Mouse (Mus musculus): Measurements from ENCODE around the gene Olfr110. TPM values are rescaled to one million over a fixed set of nuclear protein-coding genes. Genes with fewer than 3 reads are reported as not detected.

Gene Olfr110
- polyA plus RNA-seq, 1 experiment from 2014 or later: not detected

Other genes starting within 250 kb of the Olfr110 start
- gene Olfr98, start 228.7 kb upstream of the Olfr110 start, polyA plus RNA-seq (2015; fragmentation: Nextera tagmentation; extraction: Ambion mirVana): not detected in 2 replicates
- gene H2-M3, start 222.2 kb upstream of the Olfr110 start, polyA plus RNA-seq (2015; fragmentation: Nextera tagmentation; extraction: Ambion mirVana): 1.1 and 1.2 TPM in 2 replicates
- not detected in 2 replicates for gene Olfr99, start 209.0 kb upstream of the Olfr110 start, polyA plus RNA-seq (2015; fragmentation: Nextera tagmentation; extraction: Ambion mirVana)
- gene Olfr101, start 188.2 kb upstream of the Olfr110 start, polyA plus RNA-seq (2015; fragmentation: Nextera tagmentation; extraction: Ambion mirVana): not detected in 2 replicates
- not detected in 2 replicates for gene Olfr102, start 175.4 kb upstream of the Olfr110 start, polyA plus RNA-seq (2015; fragmentation: Nextera tagmentation; extraction: Ambion mirVana)
- not detected in 2 replicates for gene Olfr103, start 152.8 kb upstream of the Olfr110 start, polyA plus RNA-seq (2015; fragmentation: Nextera tagmentation; extraction: Ambion mirVana)
- gene Olfr104-ps, start 132.9 kb upstream of the Olfr110 start, polyA plus RNA-seq (2015; fragmentation: Nextera tagmentation; extraction: Ambion mirVana): not detected in 2 replicates
- not detected in 2 replicates for gene Olfr105-ps, start 113.4 kb upstream of the Olfr110 start, polyA plus RNA-seq (2015; fragmentation: Nextera tagmentation; extraction: Ambion mirVana)
- gene Olfr106-ps, start 102.1 kb upstream of the Olfr110 start, polyA plus RNA-seq (2015; fragmentation: Nextera tagmentation; extraction: Ambion mirVana): not detected in 2 replicates
- not detected in 2 replicates for gene Olfr107, start 93.2 kb upstream of the Olfr110 start, polyA plus RNA-seq (2015; fragmentation: Nextera tagmentation; extraction: Ambion mirVana)
- not detected in 2 replicates for gene Olfr108, start 47.0 kb upstream of the Olfr110 start, polyA plus RNA-seq (2015; fragmentation: Nextera tagmentation; extraction: Ambion mirVana)
- not detected in 2 replicates for gene Olfr109, start 33.6 kb upstream of the Olfr110 start, polyA plus RNA-seq (2015; fragmentation: Nextera tagmentation; extraction: Ambion mirVana)
- gene H2-M2, start 8.9 kb upstream of the Olfr110 start, polyA plus RNA-seq (2015; fragmentation: Nextera tagmentation; extraction: Ambion mirVana): not detected in 2 replicates
- gene Olfr111, start 15.6 kb downstream of the Olfr110 start, polyA plus RNA-seq (2015; fragmentation: Nextera tagmentation; extraction: Ambion mirVana): not detected in 2 replicates
- gene Olfr112, start 77.0 kb downstream of the Olfr110 start, polyA plus RNA-seq (2015; fragmentation: Nextera tagmentation; extraction: Ambion mirVana): not detected in 2 replicates
- gene Olfr113, start 85.2 kb downstream of the Olfr110 start, polyA plus RNA-seq (2015; fragmentation: Nextera tagmentation; extraction: Ambion mirVana): not detected in 2 replicates
- gene Olfr114, start 100.3 kb downstream of the Olfr110 start, polyA plus RNA-seq (2015; fragmentation: Nextera tagmentation; extraction: Ambion mirVana): not detected in 2 replicates
- not detected in 2 replicates for gene Olfr115, start 134.6 kb downstream of the Olfr110 start, polyA plus RNA-seq (2015; fragmentation: Nextera tagmentation; extraction: Ambion mirVana)
- gene Olfr116, start 134.7 kb downstream of the Olfr110 start, polyA plus RNA-seq (2015; fragmentation: Nextera tagmentation; extraction: Ambion mirVana): not detected in 2 replicates
- not detected in 2 replicates for gene Olfr117, start 171.3 kb downstream of the Olfr110 start, polyA plus RNA-seq (2015; fragmentation: Nextera tagmentation; extraction: Ambion mirVana)
- not detected in 2 replicates for gene Olfr118, start 174.5 kb downstream of the Olfr110 start, polyA plus RNA-seq (2015; fragmentation: Nextera tagmentation; extraction: Ambion mirVana)
- not detected in 2 replicates for gene Olfr119, start 204.1 kb downstream of the Olfr110 start, polyA plus RNA-seq (2015; fragmentation: Nextera tagmentation; extraction: Ambion mirVana)
- not detected in 2 replicates for gene Olfr120, start 229.3 kb downstream of the Olfr110 start, polyA plus RNA-seq (2015; fragmentation: Nextera tagmentation; extraction: Ambion mirVana)